Mouse (Mus musculus) splenic B cell, adult 2 months (primary cell): ENCODE measurements around the gene Fitm2.
"Not testable (repeated sequence)": the region's sequence is repeated elsewhere in the genome, so short reads cannot be mapped to it uniquely, and the experiment has no call there.

Experiments
- DNase-seq: peaks from one replicate; pipeline ENCODE4 v3.0.0-alpha.2; 2011; ENCODE audit warnings: low read depth, low spot score
- H3K27me3 ChIP-seq: 2 replicates; pipeline ENCODE4 v1.6.1; 2012; ENCODE audit warnings: mild to moderate bottlenecking, low read length, moderate library complexity, mixed read lengths; ENCODE audit not compliant: control insufficient read depth, poor library complexity, insufficient read depth, severe bottlenecking
- H3K36me3 ChIP-seq: 2 replicates; pipeline ENCODE4 v1.6.1; 2012; ENCODE audit warnings: mild to moderate bottlenecking, low read length, moderate library complexity, mixed read lengths; ENCODE audit not compliant: control insufficient read depth, poor library complexity, insufficient read depth, severe bottlenecking

Fitm2 gene

GRCm38 (mm10) chr2:163471710-163472465 lies 541 bp downstream of the Fitm2 start:
- Histone ChIP-seq H3K27me3 (no peaks in the 10 kb centered on the region), H3K36me3 (0 out of 2 replicates have a peak, but pooled peaks cover 3% of the 10 kb centered on the region)
- DNase-seq, result no peak

- Histone ChIP-seq H3K27me3 (no peaks in the 10 kb centered on the region), H3K36me3 (0 out of 2 replicates have a peak, but pooled peaks cover 3% of the 10 kb centered on the region)
- no peak for DNase-seq
Observed at GRCm38 (mm10) chr2:163471136-163471535, 1.3 kb downstream of the Fitm2 start.

- no peaks in the 10 kb centered on the region for H3K27me3 ChIP-seq
- DNase-seq, result no peak
- 0 out of 2 replicates have a peak, but pooled peaks cover 3% of the 10 kb centered on the region for H3K36me3 ChIP-seq
Observed at GRCm38 (mm10) chr2:163469711-163470110, 2.7 kb downstream of the Fitm2 start.

GRCm38 (mm10) chr2:163468866-163469265 lies 3.6 kb downstream of the Fitm2 start:
- Histone ChIP-seq H3K27me3 (no peaks in the 10 kb centered on the region), H3K36me3 (0 out of 2 replicates have a peak, but pooled peaks cover 3% of the 10 kb centered on the region)
- DNase-seq, result no peak

- 0 out of 2 replicates have a peak, but pooled peaks cover 3% of the 10 kb centered on the region for H3K36me3 ChIP-seq
- H3K27me3 ChIP-seq, result no peaks in the 10 kb centered on the region
- no peak for DNase-seq
Observed at GRCm38 (mm10) chr2:163467585-163467984, 4.8 kb downstream of the Fitm2 start.

DNA sequence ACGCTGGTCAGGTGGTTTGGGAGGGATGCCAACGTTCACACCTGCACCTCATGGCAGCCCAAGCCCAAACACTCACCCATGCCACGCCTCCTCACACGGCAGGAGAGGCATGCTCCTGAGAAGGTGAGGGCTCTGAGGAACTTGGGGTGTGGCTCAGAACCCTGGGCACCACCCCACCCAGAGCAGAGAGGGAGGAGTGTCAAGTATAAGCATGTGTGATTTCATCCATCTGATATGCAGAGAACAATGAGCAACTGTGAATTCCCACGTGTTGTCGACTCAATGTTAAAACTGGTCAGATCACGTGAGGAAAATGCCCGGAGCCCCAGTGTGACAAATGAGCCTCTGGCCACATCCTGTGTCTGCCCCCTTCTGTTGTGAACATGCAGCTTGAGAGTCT lies 5.7 kb downstream of the Fitm2 start:
- Histone ChIP-seq H3K36me3 (0 out of 2 replicates have a peak, but pooled peaks cover 3% of the 10 kb centered on the region), H3K27me3 (no peaks in the 10 kb centered on the region)
- DNase-seq, result no peak

DNA sequence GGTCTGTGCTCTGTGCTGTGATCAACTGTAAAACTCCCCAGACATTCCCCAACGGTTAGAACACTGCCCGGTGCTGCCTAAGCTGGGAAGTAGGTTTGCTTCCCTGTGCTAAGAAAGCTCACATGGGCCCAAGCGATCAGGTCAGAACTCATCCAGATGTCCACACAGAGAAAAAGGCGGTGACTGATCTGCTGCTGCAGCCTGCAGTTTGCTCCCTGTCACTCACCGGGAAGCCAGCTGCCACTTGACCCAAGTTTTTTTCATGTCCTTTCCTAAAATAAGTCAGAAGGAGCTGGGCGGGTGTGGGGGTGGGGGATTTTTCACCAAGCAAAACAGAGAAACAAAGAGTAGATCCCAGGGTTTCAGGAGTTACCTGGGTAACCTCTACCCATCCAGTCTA lies 7.9 kb downstream of the Fitm2 start:
- Histone ChIP-seq H3K36me3 (0 out of 2 replicates have a peak, but pooled peaks cover 3% of the 10 kb centered on the region), H3K27me3 (no peaks in the 10 kb centered on the region)
- no peak for DNase-seq

DNA sequence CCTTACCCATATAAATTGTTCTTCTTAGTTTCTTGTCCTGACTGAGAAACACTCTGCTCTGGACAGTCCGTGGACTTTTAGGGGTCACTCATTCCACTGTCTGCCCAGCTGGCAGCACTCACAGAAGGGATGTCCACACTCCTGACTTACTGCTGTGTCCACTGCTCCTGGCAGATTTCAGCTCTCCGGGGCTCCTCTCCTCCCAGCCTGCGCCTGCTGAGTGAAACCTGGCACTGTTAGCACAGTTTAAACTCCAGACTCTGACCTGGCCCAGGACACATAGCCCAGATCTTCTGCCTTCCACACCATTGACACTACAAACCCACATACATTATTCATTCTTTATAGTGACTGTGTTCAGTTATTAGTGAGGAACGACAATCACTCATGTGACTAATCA lies 8.4 kb downstream of the Fitm2 start:
- no peak for DNase-seq
- H3K36me3 ChIP-seq, result no peaks in the 10 kb centered on the region

GRCm38 (mm10) chr2:163463251-163463769 lies 9.1 kb downstream of the Fitm2 start:
- DNase-seq, result no peak
- no peaks in the 10 kb centered on the region for H3K36me3 ChIP-seq

More for the DNA sequence above, 8.4 kb downstream of the Fitm2 start:
- H3K27me3 ChIP-seq, result no peaks in the 10 kb centered on the region

DNA sequence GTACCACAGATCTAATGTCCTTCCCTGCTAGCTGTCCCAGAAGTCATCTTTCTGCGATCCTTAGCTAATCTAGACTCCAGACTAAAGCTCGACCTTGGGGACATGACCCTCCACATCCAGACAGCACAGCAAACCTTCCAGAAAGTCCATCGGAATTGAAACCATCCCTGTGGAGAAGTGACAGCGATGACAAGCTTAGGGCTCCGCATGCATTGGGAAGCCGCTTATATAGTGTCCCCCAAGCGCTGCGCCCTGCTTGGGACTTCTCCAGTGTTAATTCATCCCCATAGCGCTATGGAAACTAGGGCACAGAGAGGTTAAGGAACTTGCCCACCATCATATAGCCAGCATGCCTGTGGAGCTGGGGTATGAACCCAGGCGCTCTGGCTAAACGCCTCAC lies 9.6 kb downstream of the Fitm2 start:
- Histone ChIP-seq H3K27me3 (no peaks in the 10 kb centered on the region), H3K36me3 (no peaks in the 10 kb centered on the region)
- no peak for DNase-seq

More at GRCm38 (mm10) chr2:163463251-163463769, 9.1 kb downstream of the Fitm2 start:
- no peaks in the 10 kb centered on the region for H3K27me3 ChIP-seq

GRCm38 (mm10) chr2:163462386-163462785 lies 10.0 kb downstream of the Fitm2 start:
- Histone ChIP-seq H3K27me3 (no peaks in the 10 kb centered on the region), H3K36me3 (no peaks in the 10 kb centered on the region)
- no peak for DNase-seq

DNA sequence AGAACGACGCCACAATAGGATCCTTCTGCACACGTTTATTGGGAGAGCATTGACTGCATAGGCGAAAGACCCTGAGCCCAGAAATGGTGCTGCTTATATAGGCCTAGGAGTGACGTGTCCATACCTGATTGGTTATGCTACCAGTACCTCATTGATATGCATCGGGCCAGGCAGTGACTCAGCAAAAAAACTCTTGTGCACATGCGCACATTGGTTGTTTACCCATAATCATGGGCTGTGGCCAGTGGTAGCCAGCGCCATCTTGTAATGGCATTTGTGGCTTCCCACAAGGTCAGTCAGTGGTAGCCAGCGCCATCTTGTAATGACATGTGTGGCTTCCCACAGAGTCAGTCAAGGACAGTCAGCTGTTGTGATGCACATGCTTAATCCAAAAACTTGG lies 11.1 kb downstream of the Fitm2 start:
- not testable (repeated sequence) for H3K36me3 ChIP-seq, DNase-seq, H3K27me3 ChIP-seq

- H3K36me3 ChIP-seq, result no peaks in the 10 kb centered on the region
- DNase-seq, result no peak
- no peaks in the 10 kb centered on the region for H3K27me3 ChIP-seq
Observed at GRCm38 (mm10) chr2:163460622-163461021, 11.8 kb downstream of the Fitm2 start.

GRCm38 (mm10) chr2:163459380-163459779 lies 13.0 kb downstream of the Fitm2 start:
- Histone ChIP-seq H3K27me3 (no peaks in the 10 kb centered on the region), H3K36me3 (no peaks in the 10 kb centered on the region)
- no peak for DNase-seq

DNA sequence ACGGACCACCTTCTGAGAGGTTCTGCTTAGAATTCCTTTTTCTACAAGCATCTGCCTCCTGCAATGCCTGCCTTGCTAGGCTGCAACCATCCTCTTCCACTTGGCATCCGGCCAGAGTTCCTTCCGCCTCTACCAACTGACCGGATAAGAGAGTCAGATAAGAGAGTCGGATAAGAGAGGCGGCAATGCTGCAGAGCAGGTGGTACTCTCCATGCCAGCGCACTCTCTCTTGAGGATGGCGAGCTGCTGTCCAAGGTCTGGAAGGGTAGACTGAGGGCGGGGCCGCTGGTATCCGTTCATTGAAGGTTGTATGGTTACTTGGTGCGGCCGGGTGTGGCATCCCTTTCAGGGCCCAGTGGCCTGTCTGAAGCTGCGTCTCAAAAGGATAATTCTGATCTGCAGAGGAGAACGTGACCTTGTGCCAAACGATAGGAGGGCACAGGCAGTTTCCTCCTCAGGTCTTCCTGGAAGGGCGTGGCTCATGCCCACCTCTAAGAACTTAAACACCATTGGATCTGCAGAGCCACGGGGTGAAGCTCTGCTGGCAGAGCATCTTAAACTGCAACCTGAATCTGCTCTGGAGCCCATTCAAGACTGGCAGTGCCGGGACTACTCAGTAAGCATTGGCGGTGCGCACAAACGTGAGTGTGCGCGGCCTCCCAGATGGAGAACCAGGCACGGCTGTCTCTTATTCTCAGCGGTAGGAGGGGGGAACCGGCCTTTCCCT lies 13.7 kb downstream of the Fitm2 start:
- H3K27me3 ChIP-seq, result no peaks in the 10 kb centered on the region
- DNase-seq, result no peak

More for the DNA sequence above, 13.7 kb downstream of the Fitm2 start:
- H3K36me3 ChIP-seq, result no peaks in the 10 kb centered on the region
